Mouse (Mus musculus) kidney, adult 18-20 months (tissue): ENCODE data around the gene Gm10031.
"Not testable (repeated sequence)": the region's sequence is repeated elsewhere in the genome, so short reads cannot be mapped to it uniquely, and the experiment has no call there.

Experiments
- DNase-seq: peaks from one replicate; pipeline ENCODE4 v3.0.0; 2021

Gene Gm10031

GRCm38 (mm10) chr1:156523842-156524241 lies at the start of gene Gm10031:
Gene Gm10031, plus strand, starts transcription at chr1:156524012.
- DNase-seq: not testable (repeated sequence)

DNA sequence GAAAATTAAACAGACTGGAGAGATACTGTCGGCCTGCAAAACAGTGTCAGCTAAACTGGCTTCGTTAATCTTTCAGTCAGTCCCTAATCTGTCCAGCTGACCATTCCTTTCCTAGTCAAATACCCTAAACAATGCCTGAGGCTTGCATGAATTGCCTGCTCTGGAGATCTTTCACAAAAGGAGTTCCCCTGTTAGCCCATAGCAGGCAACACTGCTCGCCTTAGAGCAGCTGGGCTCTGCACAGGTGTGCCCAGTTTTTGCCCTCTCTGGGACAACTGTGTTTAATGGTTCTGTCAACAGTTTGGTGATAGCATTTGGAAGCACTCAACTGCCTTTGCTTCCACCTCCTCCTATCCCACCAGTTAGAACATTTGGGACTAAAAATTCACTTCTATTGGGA lies 49.0 kb upstream of the Gm10031 start:
- no peak for DNase-seq

DNA sequence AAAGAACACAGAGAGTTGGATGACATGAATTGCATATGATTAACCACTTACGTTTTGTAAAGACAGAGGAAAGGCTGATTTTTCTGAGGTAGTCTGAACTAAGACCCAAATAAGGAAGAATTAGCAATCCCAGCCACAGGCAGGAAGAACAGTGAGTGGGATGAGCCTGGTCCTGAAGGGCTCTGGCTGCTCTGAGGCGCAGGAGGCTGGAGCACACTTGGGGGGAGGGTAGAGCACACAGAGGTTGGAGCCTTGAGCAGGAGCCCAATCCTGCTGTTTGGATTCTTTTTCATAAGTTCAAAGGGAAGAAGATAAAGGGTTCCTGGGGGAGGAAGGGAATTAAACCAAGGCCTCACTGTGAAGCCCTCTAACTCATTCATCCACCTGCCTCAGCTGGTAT lies 47.8 kb upstream of the Gm10031 start:
- DNase-seq: no peak

DNA sequence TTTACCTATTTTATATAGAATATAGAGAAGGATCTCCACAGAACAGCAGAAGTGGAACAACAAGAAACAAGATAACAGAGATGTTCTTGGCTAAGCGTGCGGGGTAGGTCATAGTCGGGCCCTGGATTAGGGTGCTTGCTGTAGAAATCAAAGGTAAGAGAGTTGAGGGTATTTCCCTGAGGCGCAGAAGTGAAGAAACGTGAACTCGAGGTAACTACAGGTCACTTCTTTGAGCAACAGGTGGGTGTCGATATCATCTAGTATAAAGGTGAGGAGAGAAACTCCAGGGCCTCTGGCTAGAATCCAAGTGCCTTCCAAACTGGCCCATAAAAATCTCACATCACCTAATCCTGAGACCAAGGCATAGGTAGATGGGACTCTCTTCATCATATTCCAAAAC lies 47.3 kb upstream of the Gm10031 start:
- DNase-seq: no peak

DNA sequence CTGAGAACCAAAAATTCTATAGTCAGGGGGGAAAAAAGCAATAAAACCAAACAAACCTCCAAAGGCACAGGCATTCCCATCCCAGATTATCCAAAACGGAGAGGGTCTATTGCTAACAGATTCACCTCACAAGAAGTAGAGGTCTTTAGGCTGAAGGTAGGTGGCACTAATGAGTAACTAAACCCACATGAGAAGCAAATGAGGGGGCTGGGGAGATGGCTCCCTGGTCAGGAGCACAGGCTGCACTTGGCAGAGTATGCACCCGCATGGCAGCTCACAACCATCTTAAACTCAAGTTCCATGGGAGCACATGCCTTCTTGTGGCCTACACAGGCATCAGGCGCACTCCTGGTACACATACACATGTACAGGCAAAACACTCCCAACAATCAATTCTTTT lies 42.0 kb upstream of the Gm10031 start:
- DNase-seq: no peak

DNA sequence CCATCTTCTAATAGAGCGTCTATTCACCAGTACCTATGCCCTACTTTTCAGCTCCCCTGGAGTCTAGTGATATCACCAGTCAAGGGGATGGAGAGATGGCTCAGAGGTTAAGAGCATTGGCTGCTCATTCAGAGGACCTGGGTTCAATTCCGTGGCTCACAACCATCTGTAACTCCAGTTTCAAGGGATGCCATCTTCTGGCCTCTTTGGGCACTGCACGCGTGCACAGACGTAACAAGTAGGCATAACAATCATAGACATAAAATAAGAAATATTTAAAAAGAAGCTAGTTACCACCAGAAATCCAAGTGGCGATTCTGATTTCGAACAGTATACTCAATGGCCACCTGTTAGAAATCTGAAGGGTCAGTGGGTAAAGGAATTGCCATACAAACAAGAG lies 36.3 kb upstream of the Gm10031 start:
- DNase-seq: no peak

GRCm38 (mm10) chr1:156488031-156488430 lies 35.8 kb upstream of the Gm10031 start:
- no peak for DNase-seq

GRCm38 (mm10) chr1:156491226-156491796 lies 32.5 kb upstream of the Gm10031 start:
- DNase-seq: no peak

DNA sequence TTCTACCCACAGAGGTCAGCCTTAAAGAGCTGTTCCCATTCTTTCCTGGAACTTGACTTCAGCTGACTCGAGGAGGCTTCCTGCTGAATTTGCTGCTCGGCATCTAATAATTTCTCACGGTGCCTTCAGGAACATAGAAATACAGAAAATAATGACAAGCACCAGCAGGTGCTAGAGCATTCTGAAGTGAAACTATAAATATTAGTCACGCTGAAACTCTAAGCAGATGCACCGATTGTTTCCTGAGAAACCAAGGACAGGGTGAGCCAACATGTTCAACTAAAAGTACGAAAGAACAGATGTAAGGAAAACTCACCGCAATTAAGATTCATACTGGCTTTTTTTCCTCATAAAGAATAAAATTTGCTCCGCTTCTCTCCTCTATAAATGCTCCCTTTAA lies 28.8 kb upstream of the Gm10031 start:
- DNase-seq: no peak

DNA sequence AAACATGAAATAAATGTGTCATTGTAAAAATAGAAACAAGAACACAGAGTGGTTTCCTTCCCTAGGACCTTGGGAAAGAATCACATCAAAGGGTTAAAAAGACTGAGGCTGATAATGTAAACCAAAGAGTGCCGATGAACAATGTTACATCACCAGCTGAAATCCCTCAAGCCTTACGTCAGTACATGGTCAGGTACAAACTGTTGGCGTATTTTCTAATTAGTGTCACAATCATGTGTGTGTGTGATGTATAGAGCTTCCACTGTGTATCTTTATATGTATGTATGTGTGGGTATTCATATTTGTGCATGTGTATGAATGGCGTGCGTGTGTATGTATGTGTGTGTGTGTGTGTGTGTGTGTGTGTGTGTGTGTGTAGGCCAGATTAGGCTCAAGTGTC lies 26.9 kb upstream of the Gm10031 start:
- no peak for DNase-seq

DNA sequence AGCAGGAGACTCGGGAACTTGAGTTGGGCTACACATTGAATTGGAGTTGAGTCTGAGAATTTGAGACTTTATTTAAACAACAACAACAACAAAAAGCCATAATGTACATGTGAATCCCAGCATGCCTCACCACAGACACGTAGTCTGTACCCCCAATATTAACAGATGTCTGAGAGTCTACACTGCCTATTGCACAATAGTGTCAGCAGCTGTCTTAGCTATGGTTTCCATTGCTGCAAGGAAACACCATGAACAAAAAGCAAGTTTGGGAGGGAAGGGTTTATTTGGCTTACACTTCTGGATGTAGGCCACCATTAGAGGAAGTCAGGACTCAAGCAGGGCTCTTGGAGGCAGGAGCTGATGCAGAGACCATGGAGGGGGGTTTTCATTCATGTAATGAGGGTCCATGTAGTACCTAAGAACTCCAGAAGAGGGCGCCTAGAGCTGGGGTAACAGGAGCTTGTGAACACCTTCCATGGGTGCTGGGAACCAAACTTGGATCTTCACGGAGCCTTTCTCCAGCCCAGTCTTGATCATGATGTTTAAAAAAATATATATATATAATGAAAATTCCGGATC lies 18.8 kb upstream of the Gm10031 start:
- DNase-seq: no peak

GRCm38 (mm10) chr1:156505901-156506300 lies 17.9 kb upstream of the Gm10031 start:
- no peak for DNase-seq

GRCm38 (mm10) chr1:156507753-156508152 lies 16.1 kb upstream of the Gm10031 start:
- no peak for DNase-seq

DNA sequence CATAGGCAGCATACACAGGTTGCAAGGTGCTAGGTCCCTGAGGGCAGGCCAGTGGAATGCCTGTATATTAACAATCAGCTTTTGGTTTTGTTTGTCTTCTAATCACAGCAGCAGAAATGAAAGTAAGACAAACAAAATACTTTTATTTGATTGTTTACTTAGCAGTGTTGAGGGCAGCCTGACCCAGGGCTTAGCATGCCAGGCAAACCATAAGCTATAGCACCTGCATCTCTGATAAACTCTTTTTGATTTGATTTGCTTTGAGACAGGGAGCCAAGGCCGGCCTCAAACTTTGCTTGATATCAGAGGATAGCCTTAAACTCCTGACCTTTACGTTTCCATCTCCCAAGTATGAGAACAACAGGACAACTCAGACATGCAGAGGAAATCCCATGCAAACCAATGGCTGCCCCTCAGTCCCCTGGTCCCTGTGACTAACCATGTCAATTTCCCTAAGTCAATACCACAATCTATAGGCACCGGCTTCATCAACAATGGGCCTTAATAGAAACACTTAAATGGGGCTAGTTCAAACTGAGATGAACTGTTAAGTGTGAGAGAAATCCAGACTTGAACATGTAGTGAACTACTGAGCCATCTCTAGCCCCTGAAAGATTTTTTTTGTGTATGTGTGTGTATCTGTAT lies 3.6 kb upstream of the Gm10031 start:
- DNase-seq: no peak

DNA sequence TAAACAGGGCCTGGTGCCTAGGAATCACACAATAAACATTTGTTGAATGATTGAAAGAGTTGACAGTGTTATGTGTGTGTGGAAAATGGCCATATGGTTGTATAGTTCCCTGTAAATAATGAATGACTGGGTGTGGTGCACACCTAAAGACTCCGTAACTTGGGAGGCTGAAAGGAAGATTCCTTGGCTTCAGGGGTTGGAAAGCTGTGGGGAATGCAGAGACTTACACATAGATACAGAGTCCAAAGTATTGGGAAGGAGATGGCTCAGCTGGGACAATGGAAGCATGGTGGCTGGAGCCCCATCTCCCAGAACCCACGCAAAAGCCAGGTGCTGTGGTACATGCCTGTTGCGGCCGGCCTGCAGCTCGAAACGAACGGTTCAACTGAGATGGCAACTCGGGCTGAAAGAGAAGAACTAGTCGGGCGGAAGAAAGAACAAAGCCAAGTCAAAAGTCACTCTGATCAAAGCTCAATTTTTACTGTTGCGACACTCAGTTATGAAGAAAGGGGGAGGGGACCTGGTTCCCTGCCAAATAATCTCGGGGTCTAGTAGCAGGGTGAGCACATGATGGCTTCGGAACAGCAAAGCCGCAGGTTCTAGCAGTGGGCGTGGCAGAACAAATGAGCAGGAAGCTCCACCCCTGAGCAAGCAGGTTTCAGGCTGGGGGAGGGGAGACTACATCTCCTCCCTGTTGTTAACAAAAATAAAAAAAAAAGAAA lies 1.9 kb upstream of the Gm10031 start:
- peak; percentile 65 for DNase-seq

DNA sequence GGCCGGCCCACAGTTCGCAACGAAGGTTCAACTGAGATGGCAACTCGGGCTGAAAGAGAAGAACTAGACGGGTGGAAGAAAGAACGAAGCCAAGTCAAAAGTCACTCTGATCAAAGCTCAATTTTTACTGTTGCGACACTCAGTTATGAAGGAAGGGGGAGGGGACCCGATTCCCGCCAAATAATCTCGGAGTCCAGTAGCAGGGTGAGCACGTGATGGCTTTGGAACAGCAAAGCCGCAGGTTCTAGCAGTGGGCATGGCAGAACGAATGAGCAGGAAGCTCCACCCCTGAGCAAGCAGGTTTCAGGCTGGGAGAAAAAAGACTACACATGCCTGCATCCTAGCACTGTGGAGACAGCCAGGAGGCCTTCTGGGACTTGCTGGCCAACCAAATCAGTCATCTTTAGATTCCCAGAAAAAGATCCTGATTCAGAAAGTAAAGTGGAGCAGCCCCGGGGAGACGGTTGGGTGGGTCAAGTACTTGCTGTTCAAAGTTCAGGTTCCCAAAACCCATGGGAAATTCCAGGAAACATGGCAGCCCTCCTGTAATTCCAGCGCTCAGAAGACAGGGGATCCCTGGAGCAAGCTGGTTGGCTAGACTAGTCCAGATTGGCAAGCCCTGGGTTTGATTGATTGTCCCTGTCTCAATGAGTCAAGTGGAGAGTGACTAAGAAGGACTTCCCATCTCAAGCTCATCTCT lies 8.8 kb downstream of the Gm10031 start:
- peak; percentile 28 for DNase-seq

DNA sequence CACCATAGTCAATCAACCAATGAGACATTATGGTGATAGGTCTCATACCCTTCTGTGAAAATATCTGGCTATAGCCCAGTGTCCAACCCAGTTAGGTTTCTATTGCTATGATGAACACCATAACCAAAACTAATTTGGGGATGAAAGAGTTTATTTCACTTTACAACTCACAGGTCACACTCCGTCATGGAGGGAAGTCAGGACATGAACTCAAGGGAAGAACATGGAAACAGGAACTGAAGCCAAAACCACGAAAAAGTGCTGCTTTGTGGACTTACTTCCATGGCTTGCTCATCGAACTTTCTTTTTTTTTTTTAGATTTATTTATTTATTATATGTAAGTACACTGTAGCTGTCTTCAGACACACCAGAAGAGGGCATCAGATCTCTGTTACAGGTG lies 9.7 kb downstream of the Gm10031 start:
- no peak for DNase-seq

DNA sequence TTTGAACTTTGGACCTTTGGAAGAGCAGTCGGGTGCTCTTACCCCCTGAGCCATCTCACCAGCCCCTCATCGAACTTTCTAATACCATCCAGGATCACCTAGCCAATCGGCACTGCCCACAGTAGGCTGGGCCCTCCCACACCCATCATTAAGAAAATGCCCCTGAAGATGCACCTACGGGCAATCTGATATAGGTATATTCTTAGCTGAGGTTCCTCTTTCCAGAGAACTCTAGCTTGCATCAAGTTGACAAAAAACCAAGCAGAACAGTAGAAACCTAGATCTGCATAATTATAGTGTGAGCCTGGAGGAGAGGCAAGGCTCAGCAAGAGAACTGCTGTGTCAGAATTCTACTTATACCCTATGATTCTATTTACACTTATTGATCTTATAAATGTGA lies 10.1 kb downstream of the Gm10031 start:
- DNase-seq: no peak

GRCm38 (mm10) chr1:156537031-156537430 lies 13.2 kb downstream of the Gm10031 start:
- DNase-seq: no peak

- DNase-seq: peak; percentile 27
These were observed 13.9 kb downstream of the Gm10031 start for GRCm38 (mm10) chr1:156537701-156538100.

DNA sequence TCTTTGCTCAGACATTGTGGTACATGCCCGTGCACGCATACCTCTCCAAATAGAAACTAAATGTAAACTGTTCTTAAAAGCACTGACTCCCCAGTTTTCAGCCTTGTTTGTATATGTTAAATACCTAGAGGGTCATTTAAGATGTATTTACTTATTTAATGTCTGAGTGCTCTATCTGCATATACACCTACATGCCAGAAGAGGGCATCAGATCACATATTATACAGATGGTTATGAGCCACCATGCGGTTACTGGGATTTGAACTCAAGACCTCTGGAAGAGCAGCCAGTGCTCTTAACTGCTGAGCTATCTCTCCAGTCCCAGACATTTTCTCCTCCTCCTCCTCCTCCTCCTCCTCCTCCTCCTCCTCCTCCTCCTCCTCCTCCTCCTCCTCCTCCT lies 14.6 kb downstream of the Gm10031 start:
- DNase-seq: no peak

DNA sequence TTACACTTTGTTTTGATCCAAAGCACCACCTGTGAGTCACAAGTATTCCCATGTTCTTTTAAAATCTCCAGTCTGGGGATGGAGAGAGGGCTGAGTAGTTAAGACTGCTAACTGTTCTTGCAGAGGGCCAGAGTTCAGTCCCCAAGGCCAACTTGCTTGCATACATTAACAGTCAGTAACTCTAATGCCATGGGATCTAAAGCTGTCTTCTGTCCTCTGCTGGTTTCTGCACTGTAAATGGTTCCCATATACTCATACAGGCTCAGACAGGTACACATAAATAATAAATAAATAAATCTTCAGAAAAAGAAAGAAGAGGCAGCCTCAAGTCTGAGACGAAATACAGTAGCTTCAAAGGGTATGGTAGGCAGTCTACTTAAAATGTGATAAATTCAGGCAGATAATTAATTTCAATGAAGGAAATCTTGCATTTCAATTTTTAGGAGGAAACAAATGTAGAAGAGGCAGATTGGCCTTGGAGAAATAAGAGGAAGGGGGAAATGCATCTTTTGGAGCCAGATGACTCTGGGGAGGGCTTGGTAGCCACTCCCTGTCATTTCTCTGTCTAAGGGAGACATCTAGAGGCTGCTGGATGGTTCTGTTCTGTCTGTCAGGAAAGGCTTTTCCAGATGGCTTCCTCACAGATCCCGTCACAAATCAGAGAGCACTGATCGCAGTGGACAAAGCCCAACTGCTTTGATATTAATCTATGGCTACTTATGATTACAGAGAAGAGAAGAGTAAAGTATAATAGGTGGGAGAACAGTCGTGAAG lies 16.2 kb downstream of the Gm10031 start:
- no peak for DNase-seq

GRCm38 (mm10) chr1:156543999-156544398 lies 20.2 kb downstream of the Gm10031 start:
- no peak for DNase-seq
